Mouse (Mus musculus): ENCODE measurements around the gene Nectin4. TPM values are rescaled to one million over a fixed set of nuclear protein-coding genes. Genes with fewer than 3 reads are reported as not detected.

Nectin4 gene
- total and polyA plus RNA-seq, 2 experiments, result 0.09 to 0.16 TPM

- Histone ChIP-seq H3K79me2 (ENCODE audit: control insufficient read depth, insufficient read depth, low read length) (peaks cover 20% of the 10 kb centered on the region; the same call in 1 of the 2 replicates), H3K27me3 (ENCODE audit: control insufficient read depth, insufficient read depth, low read length) (no peaks in the 10 kb centered on the region), H3K4me1 (ENCODE audit: control insufficient read depth, insufficient read depth, low read length) (peaks cover 29% of the 10 kb centered on the region), H3K27ac (replicated peaks; ENCODE audit: insufficient read depth, low read depth, low read length) (peak overlapping the region; percentile 88), H3K9ac (ENCODE audit: low read depth, low read length) (peak overlapping the region; percentile 8), H3K4me3 (ENCODE audit: insufficient read depth, low read depth, low read length) (peak overlapping the region; percentile 10), H3K36me3 (ENCODE audit: control insufficient read depth, insufficient read depth, low read length) (peaks cover 23% of the 10 kb centered on the region)
- peak; percentile 81 for DNase-seq (ENCODE audit: extremely low read depth, low read depth, low spot score)
- TF ChIP-seq POLR2A (IDR thresholded peaks at IDR 0.05; ENCODE audit: extremely low read depth, insufficient read depth, low read length) (no peak), CTCF (IDR thresholded peaks at IDR 0.05; ENCODE audit: low read depth, low read length) (no peak)
- 23% methylated on average over 9 of the region's 9 CpGs for WGBS
Measured at GRCm38 (mm10) chr1:171343922-171344677, 25.8 kb upstream of the Nectin4 start.

GRCm38 (mm10) chr1:171344715-171345114 is 25.2 kb upstream of the Nectin4 start:
- peak overlapping the region; percentile 89 for H3K4me3 ChIP-seq (ENCODE audit: insufficient read depth, low read depth, low read length)
- H3K9ac ChIP-seq (ENCODE audit: low read depth, low read length), result peak overlapping the region; percentile 91
- H3K27me3 ChIP-seq (ENCODE audit: control insufficient read depth, insufficient read depth, low read length), result no peaks in the 10 kb centered on the region
- peaks cover 18% of the 10 kb centered on the region for H3K36me3 ChIP-seq (ENCODE audit: control insufficient read depth, insufficient read depth, low read length)
- 45% methylated on average over 9 of the region's 9 CpGs for WGBS
- peaks cover 31% of the 10 kb centered on the region for H3K4me1 ChIP-seq (ENCODE audit: control insufficient read depth, insufficient read depth, low read length)
- TF ChIP-seq CTCF (IDR thresholded peaks at IDR 0.05; ENCODE audit: low read depth, low read length) (no peak), POLR2A (IDR thresholded peaks at IDR 0.05; ENCODE audit: extremely low read depth, insufficient read depth, low read length) (no peak)
- peak overlapping the region; percentile 88 for H3K27ac ChIP-seq (replicated peaks; ENCODE audit: insufficient read depth, low read depth, low read length)
- DNase-seq (ENCODE audit: extremely low read depth, low read depth, low spot score), result peak; percentile 97
- peaks cover 24% of the 10 kb centered on the region; the same call in 1 of the 2 replicates for H3K79me2 ChIP-seq (ENCODE audit: control insufficient read depth, insufficient read depth, low read length)

- H3K79me2 ChIP-seq (ENCODE audit: control insufficient read depth, insufficient read depth, low read length), result peaks cover 27% of the 10 kb centered on the region; the same call in 1 of the 2 replicates
- peak within 1 kb of the TSS; percentile 89 for H3K4me3 ChIP-seq (ENCODE audit: insufficient read depth, low read depth, low read length)
- H3K4me1 ChIP-seq (ENCODE audit: control insufficient read depth, insufficient read depth, low read length), result peaks cover 31% of the 10 kb centered on the region
- peak within 1 kb of the TSS; percentile 88 for H3K27ac ChIP-seq (replicated peaks; ENCODE audit: insufficient read depth, low read depth, low read length)
- peak within 1 kb of the TSS; percentile 91 for H3K9ac ChIP-seq (ENCODE audit: low read depth, low read length)
- H3K36me3 ChIP-seq (ENCODE audit: control insufficient read depth, insufficient read depth, low read length), result peaks cover 15% of the 10 kb centered on the region; the same call in 1 of the 2 replicates
- H3K27me3 ChIP-seq (ENCODE audit: control insufficient read depth, insufficient read depth, low read length), result no peaks in the 10 kb centered on the region
- no peak for TF ChIP-seq CTCF (IDR thresholded peaks at IDR 0.05; ENCODE audit: low read depth, low read length)
- peak; percentile 87 for TF ChIP-seq POLR2A (IDR thresholded peaks at IDR 0.05; ENCODE audit: extremely low read depth, insufficient read depth, low read length)
- under 1% methylated on average over 53 of the region's 53 CpGs for WGBS
- DNase-seq (ENCODE audit: extremely low read depth, low read depth, low spot score), result peak; percentile 83
Measured at GRCm38 (mm10) chr1:171345225-171346094, 24.4 kb upstream of the Nectin4 start, which contains the start of the genes Nit1 and Pfdn2. Nit1 (minus strand) TSS chr1:171345646. Pfdn2 (plus strand) TSS chr1:171345670.

GRCm38 (mm10) chr1:171346095-171346450 is 23.8 kb upstream of the Nectin4 start:
- no peaks in the 10 kb centered on the region for H3K27me3 ChIP-seq (ENCODE audit: control insufficient read depth, insufficient read depth, low read length)
- DNase-seq (ENCODE audit: extremely low read depth, low read depth, low spot score), result no peak
- under 1% methylated on average over 14 of the region's 14 CpGs for WGBS
- H3K36me3 ChIP-seq (ENCODE audit: control insufficient read depth, insufficient read depth, low read length), result peaks cover 9% of the 10 kb centered on the region; the same call in 1 of the 2 replicates
- peaks cover 33% of the 10 kb centered on the region for H3K4me1 ChIP-seq (ENCODE audit: control insufficient read depth, insufficient read depth, low read length)
- peak overlapping the region; percentile 89 for H3K4me3 ChIP-seq (ENCODE audit: insufficient read depth, low read depth, low read length)
- TF ChIP-seq CTCF (IDR thresholded peaks at IDR 0.05; ENCODE audit: low read depth, low read length), result no peak
- no peak for TF ChIP-seq POLR2A (IDR thresholded peaks at IDR 0.05; ENCODE audit: extremely low read depth, insufficient read depth, low read length)
- H3K79me2 ChIP-seq (ENCODE audit: control insufficient read depth, insufficient read depth, low read length), result peaks cover 30% of the 10 kb centered on the region; the same call in 1 of the 2 replicates
- H3K9ac ChIP-seq (ENCODE audit: low read depth, low read length), result peak overlapping the region; percentile 91
- H3K27ac ChIP-seq (replicated peaks; ENCODE audit: insufficient read depth, low read depth, low read length), result peak overlapping the region; percentile 67

DNA sequence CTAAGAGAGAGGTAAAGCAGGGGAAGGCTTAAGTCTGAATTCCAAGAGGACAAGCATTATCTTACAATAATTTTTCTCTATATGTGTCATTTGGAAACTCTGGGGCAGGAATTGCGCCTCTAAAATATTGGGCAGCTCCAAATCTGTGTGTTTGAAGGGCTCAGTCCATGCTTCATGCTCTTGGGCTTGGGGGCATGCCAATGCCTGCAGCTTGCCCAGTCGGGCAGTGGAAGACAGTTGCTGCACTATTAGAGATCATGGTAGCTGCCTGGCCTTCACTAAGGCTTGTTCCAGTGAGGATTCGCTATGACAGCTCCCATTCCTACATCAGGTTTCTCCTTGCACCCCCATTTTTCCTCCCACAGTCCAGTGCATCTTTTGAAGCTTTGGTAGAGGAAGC is 21.2 kb upstream of the Nectin4 start:
- Histone ChIP-seq H3K4me1 (ENCODE audit: control insufficient read depth, insufficient read depth, low read length) (peaks cover 20% of the 10 kb centered on the region), H3K9ac (ENCODE audit: low read depth, low read length) (no peak overlapping the region), H3K27me3 (ENCODE audit: control insufficient read depth, insufficient read depth, low read length) (no peaks in the 10 kb centered on the region), H3K4me3 (ENCODE audit: insufficient read depth, low read depth, low read length) (no peak overlapping the region), H3K27ac (replicated peaks; ENCODE audit: insufficient read depth, low read depth, low read length) (no peak overlapping the region), H3K36me3 (ENCODE audit: control insufficient read depth, insufficient read depth, low read length) (no peaks in the 10 kb centered on the region), H3K79me2 (ENCODE audit: control insufficient read depth, insufficient read depth, low read length) (peaks cover 39% of the 10 kb centered on the region; the same call in 1 of the 2 replicates)
- WGBS, result 47% methylated on average over 3 of the region's 3 CpGs
- peak; percentile 50 for DNase-seq (ENCODE audit: extremely low read depth, low read depth, low spot score)
- no peak for TF ChIP-seq POLR2A (IDR thresholded peaks at IDR 0.05; ENCODE audit: extremely low read depth, insufficient read depth, low read length)
- TF ChIP-seq CTCF (IDR thresholded peaks at IDR 0.05; ENCODE audit: low read depth, low read length), result no peak
